Mouse (Mus musculus) right cerebral cortex, postnatal 4 days (tissue): ENCODE measurements around the gene Sox8.

ENCODE experiments used
- DNase-seq: peaks from one replicate; pipeline ENCODE4 v3.0.0-alpha.2; 2022

Gene Sox8

DNA sequence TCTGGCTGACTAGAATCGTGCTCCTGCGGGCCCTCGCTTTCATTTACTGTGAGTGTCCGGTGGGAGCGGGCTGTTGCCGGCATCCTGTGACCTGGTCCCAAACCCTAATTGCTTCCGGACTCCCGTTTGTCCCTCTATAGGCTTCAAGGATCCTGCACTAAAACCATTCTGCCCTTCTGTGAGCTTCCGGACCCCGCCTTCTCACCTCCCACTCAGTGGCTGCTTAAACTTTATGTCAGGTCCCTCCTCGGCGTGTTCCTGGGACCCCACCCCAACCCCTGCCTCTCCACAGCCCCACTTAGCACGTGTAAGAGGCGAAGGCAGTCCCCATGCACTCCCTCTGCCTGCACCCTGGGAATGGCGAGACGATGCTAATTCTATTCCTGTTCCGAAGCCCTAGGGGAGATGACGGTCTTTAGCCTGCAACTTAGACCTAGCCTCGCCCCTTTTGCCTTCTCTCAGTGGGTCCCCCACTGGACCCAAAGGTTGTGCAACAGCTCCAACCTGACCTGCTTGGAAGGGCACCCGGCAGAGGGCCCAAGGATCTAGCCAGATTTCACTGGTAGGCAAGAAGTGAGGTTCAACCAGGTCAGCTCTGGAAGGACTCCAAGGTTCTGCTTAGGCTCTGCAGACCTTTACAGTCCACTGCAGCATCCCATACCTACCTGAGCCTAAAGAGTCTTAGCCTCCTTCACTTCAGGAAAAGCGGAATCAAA lies 9.0 kb upstream of the Sox8 start:
- DNase-seq: no peak

- DNase-seq: peak; percentile 89
These were observed 8.4 kb upstream of the Sox8 start, which contains the start of gene Lmf1 for GRCm38 (mm10) chr17:25578920-25579319. TSS of gene Lmf1 (plus strand) at chr17:25579085.

GRCm38 (mm10) chr17:25577702-25578101 lies 7.2 kb upstream of the Sox8 start:
- no peak for DNase-seq

GRCm38 (mm10) chr17:25577263-25577662 lies 6.8 kb upstream of the Sox8 start:
- DNase-seq: no peak

- DNase-seq: no peak
These were observed 5.5 kb upstream of the Sox8 start for GRCm38 (mm10) chr17:25576034-25576433.

GRCm38 (mm10) chr17:25575208-25575971 lies 4.9 kb upstream of the Sox8 start:
- DNase-seq: peak; percentile 65

- DNase-seq: no peak
These were observed 951 bp upstream of the Sox8 start for GRCm38 (mm10) chr17:25571453-25571820.

DNA sequence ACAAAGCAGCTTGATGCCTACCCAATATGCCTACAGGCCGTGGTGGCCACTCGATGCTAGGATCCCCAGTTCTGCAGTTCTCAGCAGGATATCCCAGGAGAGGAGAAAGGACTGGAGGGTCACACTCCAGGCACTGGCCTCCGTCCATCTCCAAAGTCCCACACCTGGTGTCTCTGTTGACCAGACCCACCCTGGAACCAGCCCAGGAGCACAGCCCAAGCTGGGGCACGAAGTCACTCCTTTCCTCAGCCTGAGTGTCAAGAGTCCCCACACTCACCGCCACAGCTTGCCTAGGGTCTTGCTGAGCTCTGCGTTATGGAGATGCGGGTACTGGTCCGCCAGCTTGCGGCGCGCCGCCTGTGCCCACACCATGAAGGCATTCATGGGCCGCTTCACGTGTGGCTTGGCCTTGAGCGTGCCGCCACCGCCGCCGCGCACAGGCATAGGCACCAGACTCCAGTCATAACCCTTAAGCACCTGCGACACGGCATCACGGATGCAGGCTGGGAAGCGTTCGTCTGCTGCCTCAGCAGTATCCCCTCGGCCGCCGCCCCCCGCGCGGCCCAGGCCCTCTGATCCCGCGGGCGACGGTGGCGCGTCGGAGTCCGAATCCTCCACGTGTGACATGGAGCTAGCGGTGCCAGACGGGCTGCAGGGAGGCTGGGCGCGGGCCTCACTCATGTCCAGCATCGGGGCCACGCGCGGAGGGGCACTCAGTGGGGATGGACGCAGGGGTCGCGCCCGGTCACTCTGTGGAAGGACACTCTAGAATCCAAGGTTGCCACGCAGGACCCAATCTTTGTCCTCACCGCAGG lies 446 bp downstream of the Sox8 start:
- DNase-seq: no peak

DNA sequence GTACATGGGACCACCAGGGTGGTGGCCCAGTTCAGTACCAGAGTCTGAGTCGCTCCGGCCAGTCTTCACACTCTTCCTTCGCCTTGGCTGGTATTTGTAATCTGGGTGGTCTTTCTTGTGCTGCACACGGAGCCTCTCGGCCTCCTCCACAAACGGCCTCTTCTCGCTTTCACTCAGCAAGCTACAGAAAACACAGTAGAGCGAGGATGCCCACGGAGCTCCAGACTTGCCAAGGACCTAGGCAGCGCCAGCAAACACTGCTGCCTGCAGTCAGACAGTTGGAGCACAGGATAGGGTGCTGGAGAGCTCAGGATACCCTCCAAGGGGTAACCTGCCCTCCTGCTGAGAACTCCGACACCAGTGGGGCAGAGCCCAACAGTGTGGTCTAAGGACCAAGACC lies 1.6 kb downstream of the Sox8 start:
- DNase-seq: no peak

GRCm38 (mm10) chr17:25568206-25568605 lies 2.3 kb downstream of the Sox8 start:
- peak; percentile 57 for DNase-seq

DNA sequence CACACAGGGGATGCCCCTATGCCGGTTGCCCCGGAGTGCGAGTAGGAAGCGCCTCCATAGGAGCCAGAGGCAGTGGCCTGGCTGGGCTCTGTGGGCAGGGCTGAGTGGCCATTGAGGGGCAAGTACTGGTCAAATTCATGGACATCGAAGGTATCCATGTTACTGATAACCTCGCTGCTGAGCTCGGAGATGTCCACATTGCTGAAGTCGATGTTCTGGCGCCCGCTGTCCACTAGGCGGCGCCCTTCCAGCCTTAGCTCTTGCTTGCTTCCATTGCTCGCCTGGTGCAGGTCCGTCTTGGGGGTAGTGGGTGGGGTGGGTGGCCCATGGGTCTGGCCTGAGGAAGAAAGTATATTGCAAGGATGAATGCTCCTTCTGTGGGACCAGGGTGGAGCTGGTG lies 2.7 kb downstream of the Sox8 start:
- peak; percentile 79 for DNase-seq

- peak; percentile 39 for DNase-seq
These were observed 3.2 kb downstream of the Sox8 start for GRCm38 (mm10) chr17:25567261-25567660.

GRCm38 (mm10) chr17:25565860-25566600 lies 4.5 kb downstream of the Sox8 start:
- DNase-seq: peak; percentile 14

- peak; percentile 41 for DNase-seq
These were observed 5.2 kb downstream of the Sox8 start for GRCm38 (mm10) chr17:25565244-25565643.

DNA sequence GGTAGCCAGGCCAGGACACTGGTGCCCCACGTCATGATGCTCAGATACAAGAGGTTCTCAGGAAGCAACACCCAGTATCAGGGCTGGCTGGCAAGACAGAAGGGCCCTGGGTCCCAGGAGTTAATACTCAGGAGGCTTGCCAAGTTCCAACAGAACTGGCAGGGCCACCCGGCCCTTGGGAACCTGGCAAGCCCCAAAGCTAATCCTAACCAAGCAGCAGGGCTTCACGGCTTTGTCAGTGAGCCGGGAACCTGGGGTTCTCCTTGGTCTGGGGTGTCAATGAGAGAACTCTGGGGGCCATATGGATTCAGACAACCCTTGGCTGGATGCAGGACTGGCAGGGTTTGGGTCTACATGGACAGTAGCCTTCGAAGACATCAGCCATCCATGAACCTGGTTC lies 6.0 kb downstream of the Sox8 start:
- DNase-seq: peak; percentile 19

GRCm38 (mm10) chr17:25561223-25562028 lies 9.1 kb downstream of the Sox8 start:
- peak; percentile 65 for DNase-seq

GRCm38 (mm10) chr17:25560554-25561222 lies 9.8 kb downstream of the Sox8 start:
- DNase-seq: no peak

GRCm38 (mm10) chr17:25559634-25560033 lies 10.9 kb downstream of the Sox8 start:
- no peak for DNase-seq

DNA sequence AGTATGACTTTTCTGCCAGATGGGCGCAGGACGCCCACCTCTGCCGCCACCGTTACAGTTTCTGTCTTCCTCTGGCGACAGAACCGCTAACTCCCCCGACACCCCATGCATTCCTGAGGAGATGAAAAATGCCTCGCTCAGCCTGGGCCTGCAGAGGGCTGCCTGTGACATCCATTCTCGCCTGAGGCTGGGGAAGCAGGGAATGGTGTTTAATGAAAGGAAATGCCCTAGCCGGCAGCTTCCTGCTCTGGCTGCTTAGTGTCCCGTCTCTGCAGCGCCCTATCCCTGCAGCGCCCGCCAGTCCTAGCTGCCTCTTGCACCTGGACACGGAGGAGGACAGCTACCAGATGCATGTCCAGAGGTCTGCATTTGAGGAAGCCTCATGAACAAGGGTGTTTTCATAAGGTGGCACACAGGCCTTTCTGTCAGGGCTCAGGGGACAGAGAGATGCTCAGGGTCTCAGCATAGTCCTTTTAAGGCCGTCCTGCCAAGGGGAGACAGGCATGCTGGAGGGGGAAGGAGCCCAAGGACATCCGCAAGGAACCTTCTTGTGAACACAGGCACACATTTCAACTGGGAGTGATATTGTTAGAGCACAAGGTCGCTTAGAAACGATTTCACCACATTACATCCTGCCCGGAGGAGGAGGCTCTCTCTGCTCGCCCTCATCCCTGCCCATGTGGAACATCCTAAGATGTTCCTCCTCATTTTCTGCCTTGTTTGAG lies 13.7 kb downstream of the Sox8 start:
- peak; percentile 45 for DNase-seq
